Mouse (Mus musculus) ES-Bruce4 (cell line): ENCODE measurements around the gene Wnk4.
"Not testable (repeated sequence)": the region's sequence is repeated elsewhere in the genome, so short reads cannot be mapped to it uniquely, and the experiment has no call there.

ENCODE experiments used
- CTCF ChIP-seq: IDR thresholded peaks from one replicate; pipeline ENCODE4 v1.8.1; 2011; ENCODE audit warnings: low read depth, low read length
- EP300 ChIP-seq: IDR thresholded peaks from 2 replicates; pipeline ENCODE4 v1.6.1; 2011; ENCODE audit warnings: low read depth, low read length; ENCODE audit not compliant: insufficient read depth
- POLR2A ChIP-seq: IDR thresholded peaks from one replicate; pipeline ENCODE4 v1.8.1; 2011; ENCODE audit warnings: low read length; ENCODE audit not compliant: insufficient read depth

DNA sequence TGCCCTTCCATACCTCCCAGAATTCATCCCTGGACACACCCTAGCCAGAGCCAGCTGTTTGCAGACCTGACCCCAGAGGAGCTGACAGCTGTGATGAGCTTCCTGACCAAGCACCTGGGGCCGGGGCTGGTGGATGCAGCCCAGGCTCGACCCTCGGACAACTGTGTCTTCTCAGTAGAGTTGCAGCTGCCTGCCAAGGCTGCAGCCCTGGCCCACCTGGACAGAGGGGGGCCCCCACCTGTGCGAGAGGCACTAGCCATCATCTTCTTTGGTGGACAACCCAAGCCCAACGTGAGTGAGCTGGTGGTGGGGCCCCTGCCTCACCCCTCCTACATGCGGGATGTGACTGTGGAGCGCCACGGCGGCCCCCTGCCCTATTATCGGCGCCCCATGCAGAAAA lies 64.8 kb downstream of the Wnk4 start:
- TF ChIP-seq POLR2A, EP300, CTCF: not testable (repeated sequence)
